Mouse (Mus musculus) thymus, adult 18-20 months (tissue): ENCODE measurements around the gene Epb41l1.

Experiments
- DNase-seq, 2 experiments: peaks; one replicate each; pipeline ENCODE4 v3.0.0; 2022; ENCODE audit warnings: mixed read lengths in 2 of 2

Epb41l1 gene

GRCm38 (mm10) chr2:156462154-156463029, 41.7 kb downstream of the Epb41l1 start:
- no peak for DNase-seq

- no peak for DNase-seq
These were observed 43.7 kb downstream of the Epb41l1 start for GRCm38 (mm10) chr2:156464416-156464815.

GRCm38 (mm10) chr2:156467538-156467937, 46.8 kb downstream of the Epb41l1 start:
- no peak for DNase-seq

- no peak for DNase-seq
These were observed 48.2 kb downstream of the Epb41l1 start for GRCm38 (mm10) chr2:156468890-156469289.

GRCm38 (mm10) chr2:156469508-156469907, 48.8 kb downstream of the Epb41l1 start:
- DNase-seq, result no peak

GRCm38 (mm10) chr2:156470938-156471337, 50.2 kb downstream of the Epb41l1 start:
- no peak for DNase-seq

GRCm38 (mm10) chr2:156472336-156472735, 51.6 kb downstream of the Epb41l1 start:
- DNase-seq, result no peak

- no peak for DNase-seq
These were observed 53.0 kb downstream of the Epb41l1 start for GRCm38 (mm10) chr2:156473696-156474095.

GRCm38 (mm10) chr2:156474111-156474510, 53.4 kb downstream of the Epb41l1 start:
- DNase-seq, result no peak

DNA sequence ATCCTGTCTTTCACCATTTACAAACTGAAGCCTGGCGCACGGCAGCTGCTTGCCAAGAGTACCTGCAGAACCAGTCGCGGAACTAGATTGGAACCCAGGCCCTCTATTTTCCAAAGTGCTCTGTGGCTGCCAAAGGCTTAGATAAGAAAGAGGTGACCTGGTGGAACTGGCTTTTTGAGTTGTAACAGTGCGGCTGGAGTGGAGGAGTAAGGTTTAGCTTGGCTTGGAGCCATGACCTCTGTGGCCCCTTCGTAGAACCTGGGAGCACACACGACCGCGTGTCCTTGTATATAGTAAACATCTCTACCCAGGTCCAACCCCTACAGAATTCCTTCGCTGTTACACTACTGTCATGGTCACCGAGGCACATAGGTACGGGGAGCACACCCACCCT, 54.2 kb downstream of the Epb41l1 start:
- no peak for DNase-seq

DNA sequence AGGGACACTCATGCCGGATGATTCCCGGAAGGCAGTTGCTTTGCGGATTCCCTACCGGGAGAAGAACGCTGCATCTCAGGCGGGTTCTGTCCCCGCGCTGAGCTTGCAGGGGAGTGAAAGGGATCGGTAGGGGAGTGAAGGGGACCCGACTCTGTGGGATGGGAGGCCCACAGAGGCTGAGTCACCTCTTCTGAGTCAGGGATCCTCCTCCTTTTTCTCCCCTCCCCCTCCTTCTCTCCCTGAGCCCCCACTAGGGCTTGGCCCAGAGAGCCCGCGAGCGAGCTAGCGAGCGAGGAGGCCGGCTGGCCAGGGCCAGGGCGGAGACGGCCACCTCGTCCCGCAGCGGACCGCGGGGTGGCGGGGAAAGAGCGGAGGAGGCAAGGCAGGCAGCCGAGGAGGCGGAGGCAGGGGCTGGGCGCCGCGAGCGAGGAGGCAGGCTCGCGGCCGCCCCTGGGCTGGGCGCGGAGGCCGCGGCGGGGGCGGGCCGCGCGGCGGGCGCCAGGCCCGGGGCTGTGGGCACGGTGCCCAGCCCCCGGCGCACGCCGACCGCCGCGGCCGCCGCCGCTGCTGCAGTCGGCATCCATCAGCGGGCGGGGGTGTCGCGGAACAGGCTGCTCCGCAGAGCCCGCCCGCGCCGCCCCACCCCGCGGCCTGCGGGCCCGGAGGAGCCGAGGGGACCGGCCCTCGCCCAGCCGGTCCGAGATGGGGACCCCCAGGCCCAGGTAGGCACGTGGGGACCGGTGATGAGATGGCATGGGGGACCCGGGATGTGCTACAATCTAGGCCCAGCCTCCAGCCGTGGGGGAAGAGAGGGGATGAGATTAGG, 54.8 kb downstream of the Epb41l1 start:
- DNase-seq, result peak in 1 of 2 experiments; percentile 8

GRCm38 (mm10) chr2:156476111-156476747, 55.5 kb downstream of the Epb41l1 start:
- no peak for DNase-seq

GRCm38 (mm10) chr2:156476748-156477151, 56.0 kb downstream of the Epb41l1 start:
- DNase-seq, result no peak

GRCm38 (mm10) chr2:156478046-156478690, 57.5 kb downstream of the Epb41l1 start:
- no peak for DNase-seq

DNA sequence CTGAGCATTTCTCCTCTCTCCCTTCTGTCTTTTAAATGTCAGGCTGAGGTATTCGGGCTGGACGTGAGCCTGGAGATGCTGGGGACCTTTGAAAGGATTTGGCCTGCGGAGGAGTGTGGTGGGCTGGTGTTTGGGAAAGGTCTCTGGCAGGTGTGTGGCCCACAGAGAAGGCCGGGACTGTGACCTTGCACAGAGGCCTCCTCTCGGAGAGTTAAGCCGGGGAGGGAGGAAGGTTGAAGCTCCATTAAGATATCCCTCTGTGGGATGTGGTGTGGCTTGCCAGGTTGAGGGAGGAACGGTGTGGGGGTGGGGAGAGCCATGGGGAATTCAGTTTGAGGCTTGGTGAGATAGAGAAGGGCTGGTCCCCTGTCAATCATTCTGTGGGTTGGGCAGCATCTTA, 59.1 kb downstream of the Epb41l1 start:
- no peak for DNase-seq

DNA sequence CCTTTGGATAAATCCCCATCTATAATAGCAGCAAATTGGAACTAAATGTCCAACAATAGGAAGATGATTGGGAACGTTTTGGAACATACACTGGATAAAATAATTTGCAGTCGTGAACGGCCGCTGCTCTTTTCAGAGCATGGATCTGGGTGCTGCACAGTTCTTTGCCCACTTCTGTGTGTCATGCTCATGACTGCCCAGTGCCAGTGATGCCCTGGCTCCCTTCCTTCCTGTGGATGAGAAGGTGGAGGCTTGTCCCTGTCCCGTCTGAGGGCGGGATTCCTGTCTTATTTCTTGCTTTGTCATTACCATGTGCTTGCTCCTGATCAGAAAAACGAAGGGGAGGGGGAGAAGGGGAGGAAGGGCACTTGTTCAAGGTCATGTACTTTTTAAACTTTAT, 59.6 kb downstream of the Epb41l1 start:
- DNase-seq, result no peak

- DNase-seq, result peak; percentile 37 to 38
These were observed 61.6 kb downstream of the Epb41l1 start for GRCm38 (mm10) chr2:156482299-156482698.

- no peak for DNase-seq
These were observed 62.1 kb downstream of the Epb41l1 start for GRCm38 (mm10) chr2:156482764-156483163.

DNA sequence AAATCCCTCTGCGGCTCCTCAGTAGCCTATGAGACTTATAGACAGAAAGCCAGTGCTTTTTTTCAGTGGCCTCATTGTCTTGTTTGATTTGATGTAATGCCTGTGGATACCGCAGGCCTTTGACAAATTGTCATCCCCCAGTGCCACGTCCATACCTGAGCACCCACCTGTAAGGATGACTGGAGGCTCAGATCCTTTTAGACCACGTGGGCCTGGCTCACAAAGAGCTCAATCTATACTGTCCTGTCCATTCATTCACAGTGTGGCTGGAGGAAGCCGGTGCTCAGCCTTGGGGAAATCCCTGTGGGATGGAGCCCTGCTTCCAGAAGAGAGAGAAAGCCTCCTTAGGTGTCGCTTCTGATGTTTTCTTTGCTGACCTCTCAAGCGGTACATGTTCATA, 62.5 kb downstream of the Epb41l1 start:
- no peak for DNase-seq

- DNase-seq, result no peak
These were observed 65.5 kb downstream of the Epb41l1 start for GRCm38 (mm10) chr2:156486086-156486751.

GRCm38 (mm10) chr2:156487589-156488160, 67.0 kb downstream of the Epb41l1 start:
- no peak for DNase-seq
